9 mouse cellular contexts compared by ENCODE assay signal in genomic region chr17:64375327-64375726, GRCm38 (mm10). TPM values are rescaled to one million over a fixed set of nuclear protein-coding genes. Genes with fewer than 3 reads are reported as not detected.
DNase-seq lines count a peak whose midpoint lies in the region; ATAC-seq and TF ChIP-seq lines count a peak whose summit lies in the region.
"Had no signal": no experiment of that assay in that cellular context is flagged by ENCODE, and none has a peak within 500 bp of the region (broad histone marks: within the 10 kb centered on the region; RNA-seq: fewer than 3 reads in every experiment).

No protein-coding gene starts in this region.

- ATAC-seq in limb, embryonic 11.5 days (ENCODE audit: insufficient number of reproducible peaks, low FRiP score, low TSS enrichment, low read depth): 0 out of 2 replicates have a peak, but pooled peaks have one; percentile 44
- peak; percentile 52; the same call in 1 of the 2 replicates for ATAC-seq in midbrain, postnatal 0 days (ENCODE audit: low FRiP score)

- DNase-seq in 416B (ENCODE audit: low read depth) (peak; percentile 66), adipocyte (ENCODE audit: low spot score) (peak; percentile 79)
- peak; percentile 56 for DNase-seq in gastrocnemius, postnatal 25 days
- DNase-seq in kidney, adult 2 months: peak; percentile 73
- DNase-seq in limb, embryonic 11.5 days (ENCODE audit: low spot score): peak; percentile 86
- peak; percentile 81 for DNase-seq in midbrain, postnatal 0 days (ENCODE audit: low spot score)
- peak; percentile 3 to 52 for DNase-seq in spleen, adult 2 months (ENCODE audit: low read depth in 1 of 2, low spot score in 2 of 2)

- no peaks in the 10 kb centered on the region for H3K4me1 ChIP-seq in cortical plate, adult 2 months (ENCODE audit: control insufficient read depth, insufficient read depth, low read length)
- no peaks in the 10 kb centered on the region for H3K4me1 ChIP-seq in kidney, adult 2 months (ENCODE audit: control insufficient read depth, insufficient read depth, low read length)
- H3K4me1 ChIP-seq in limb, embryonic 11.5 days (ENCODE audit: control insufficient read depth, insufficient read depth, low read length): no peaks in the 10 kb centered on the region
- H3K4me1 ChIP-seq in midbrain, postnatal 0 days (ENCODE audit: insufficient read depth, low read length): no peaks in the 10 kb centered on the region
- no peaks in the 10 kb centered on the region for H3K4me1 ChIP-seq in spleen, adult 2 months (ENCODE audit: control insufficient read depth, insufficient read depth, insufficient read length)
- H3K4me1 ChIP-seq: embryonic facial prominence, embryonic 12.5 days had no signal

- no peak overlapping the region for H3K4me3 ChIP-seq in cortical plate, adult 2 months (ENCODE audit: insufficient read depth, low read length)
- no peak overlapping the region for H3K4me3 ChIP-seq in kidney, adult 2 months (ENCODE audit: insufficient read depth, low read depth, low read length)
- H3K4me3 ChIP-seq in limb, embryonic 11.5 days (ENCODE audit: low read depth, low read length): no peak overlapping the region
- no peak overlapping the region for H3K4me3 ChIP-seq in midbrain, postnatal 0 days (ENCODE audit: low read depth, low read length)
- H3K4me3 ChIP-seq in spleen, adult 2 months (ENCODE audit: extremely low read depth, insufficient read depth, insufficient read length): no peak overlapping the region
- H3K4me3 ChIP-seq: embryonic facial prominence, embryonic 12.5 days had no signal

- H3K4me2 ChIP-seq in limb, embryonic 11.5 days (ENCODE audit: low read depth, severe bottlenecking): no peak overlapping the region
- H3K4me2 ChIP-seq in midbrain, postnatal 0 days (ENCODE audit: low read depth, low read length, poor library complexity, severe bottlenecking): no peak overlapping the region
- H3K4me2 ChIP-seq: embryonic facial prominence, embryonic 12.5 days had no signal

- no peaks in the 10 kb centered on the region for H3K9me3 ChIP-seq in limb, embryonic 11.5 days (ENCODE audit: control insufficient read depth, low read length)
- H3K9me3 ChIP-seq in midbrain, postnatal 0 days (ENCODE audit: low read length): no peaks in the 10 kb centered on the region
- H3K9me3 ChIP-seq: embryonic facial prominence, embryonic 12.5 days had no signal

- no peaks in the 10 kb centered on the region for H3K27me3 ChIP-seq in kidney, adult 2 months (replicated peaks; ENCODE audit: control insufficient read depth, insufficient read depth, low read length)
- H3K27me3 ChIP-seq in limb, embryonic 11.5 days (ENCODE audit: control insufficient read depth, insufficient read depth, low read length): no peaks in the 10 kb centered on the region
- no peaks in the 10 kb centered on the region for H3K27me3 ChIP-seq in midbrain, postnatal 0 days (ENCODE audit: insufficient read depth, low read length)
- H3K27me3 ChIP-seq in spleen, adult 2 months (ENCODE audit: control insufficient read depth, insufficient read depth, low read length): no peaks in the 10 kb centered on the region
- H3K27me3 ChIP-seq: embryonic facial prominence, embryonic 12.5 days had no signal

- H3K36me3 ChIP-seq in kidney, adult 2 months (ENCODE audit: control insufficient read depth, insufficient read depth, low read length): no peaks in the 10 kb centered on the region
- no peaks in the 10 kb centered on the region for H3K36me3 ChIP-seq in limb, embryonic 11.5 days (ENCODE audit: control insufficient read depth, insufficient read depth, low read length)
- no peaks in the 10 kb centered on the region for H3K36me3 ChIP-seq in midbrain, postnatal 0 days (ENCODE audit: insufficient read depth, low read length)
- H3K36me3 ChIP-seq in spleen, adult 2 months (ENCODE audit: control insufficient read depth, insufficient read depth, low read length): no peaks in the 10 kb centered on the region
- H3K36me3 ChIP-seq: embryonic facial prominence, embryonic 12.5 days had no signal

- WGBS in kidney, adult 2 months: 71% methylated on average over 4 of the region's 4 CpGs
- WGBS in limb, embryonic 11.5 days: 69% methylated on average over 4 of the region's 4 CpGs
- WGBS in midbrain, postnatal 0 days: 72% methylated on average over 4 of the region's 4 CpGs
- WGBS in spleen, adult 2 months: 81% methylated on average over 4 of the region's 4 CpGs

- H3K27ac ChIP-seq in cortical plate, adult 2 months (ENCODE audit: insufficient read depth, low read length): no peak overlapping the region
- H3K27ac ChIP-seq in kidney, adult 2 months (ENCODE audit: insufficient read depth, low read depth, low read length): no peak overlapping the region
- no peak overlapping the region for H3K27ac ChIP-seq in limb, embryonic 11.5 days (replicated peaks; ENCODE audit: low read depth, low read length)
- H3K27ac ChIP-seq in midbrain, postnatal 0 days (ENCODE audit: low read depth, low read length): no peak overlapping the region
- no peak overlapping the region for H3K27ac ChIP-seq in spleen, adult 2 months (ENCODE audit: insufficient read depth, low read length)
- H3K27ac ChIP-seq: embryonic facial prominence, embryonic 12.5 days had no signal

- TF ChIP-seq POLR2A in cortical plate, adult 2 months (IDR thresholded peaks at IDR 0.05; ENCODE audit: extremely low read depth, insufficient read depth, low read length): no peak
- TF ChIP-seq POLR2A in kidney, adult 2 months (IDR thresholded peaks at IDR 0.05; ENCODE audit: low read depth, low read length): no peak
- TF ChIP-seq POLR2A in spleen, adult 2 months (IDR thresholded peaks at IDR 0.05; ENCODE audit: low read depth, low read length): no peak

- no peak overlapping the region for H3K9ac ChIP-seq in limb, embryonic 11.5 days (ENCODE audit: low read length)
- no peak overlapping the region for H3K9ac ChIP-seq in midbrain, postnatal 0 days (replicated peaks; ENCODE audit: low read length, poor library complexity, severe bottlenecking)
- H3K9ac ChIP-seq: embryonic facial prominence, embryonic 12.5 days had no signal

- TF ChIP-seq CTCF in cortical plate, adult 2 months (IDR thresholded peaks at IDR 0.05; ENCODE audit: extremely low read depth, insufficient read depth, low read length): peak; percentile 77
- peak; percentile 84 for TF ChIP-seq CTCF in kidney, adult 2 months (conservative IDR thresholded peaks at IDR 0.05; ENCODE audit: insufficient read depth, insufficient read length, low read depth, low read length)
- peak; percentile 94 for TF ChIP-seq CTCF in midbrain, postnatal 0 days (IDR thresholded peaks at IDR 0.05)
- TF ChIP-seq CTCF in spleen, adult 2 months (IDR thresholded peaks at IDR 0.05; ENCODE audit: extremely low read depth, insufficient read depth, insufficient read length, insufficient replicate concordance): peak; percentile 84; the same call in 1 of the 2 replicates

RNA-seq across cellular contexts. Expression of gene Pja2, which starts 43.6 kb away (rescaled TPM):
- polyA plus RNA-seq in cortical plate, adult 2 months (2012; rRNA removed): 166 and 168 TPM in 2 replicates
- total RNA-seq in gastrocnemius, postnatal 25 days (2021): 10 to 100 TPM; 86.0 to 89.6 TPM
- 12.2 and 15.5 TPM in 2 replicates for polyA plus RNA-seq in kidney, adult 2 months (2012; rRNA removed)
- polyA plus RNA-seq in limb, embryonic 11.5 days (2014; fragmentation: Nextera tagmentation; extraction: Ambion mirVana): 66.5 and 67.6 TPM in 2 replicates
- 189 and 231 TPM in 2 replicates for total RNA-seq in midbrain, postnatal 0 days (2014; rRNA removed)
- polyA plus RNA-seq in midbrain, postnatal 0 days (2015; fragmentation: Nextera tagmentation; extraction: Ambion mirVana): 215 and 219 TPM in 2 replicates
- 5.0 and 5.8 TPM in 2 replicates for polyA plus RNA-seq in spleen, adult 2 months (2012; rRNA removed)

Comparison
In these comparisons a context has a peak if more than half of its experiments do, and no peak if none do; other contexts are left out.
1. DNase-seq: peak in every context shown above with its lines; median percentile 86 in limb, embryonic 11.5 days; 81 in midbrain, postnatal 0 days; 79 in adipocyte; 73 in kidney, adult 2 months; 66 in 416B; 56 in gastrocnemius, postnatal 25 days; 28 in spleen, adult 2 months.